Mouse (Mus musculus) kidney, adult 9 months (tissue): ENCODE data around the gene Rbms1.

ENCODE experiments used
- DNase-seq: peaks from one replicate; pipeline ENCODE4 v3.0.0; 2022

The Rbms1 gene

GRCm38 (mm10) chr2:60877543-60878386 lies 85.2 kb downstream of the Rbms1 start:
- DNase-seq = peak; percentile 53

- DNase-seq = no peak
Measured at GRCm38 (mm10) chr2:60876891-60877290, 86.1 kb downstream of the Rbms1 start.

GRCm38 (mm10) chr2:60872095-60872811 lies 90.7 kb downstream of the Rbms1 start:
- no peak for DNase-seq

GRCm38 (mm10) chr2:60871001-60871400 lies 92.0 kb downstream of the Rbms1 start:
- DNase-seq = no peak

GRCm38 (mm10) chr2:60870450-60870849 lies 92.5 kb downstream of the Rbms1 start:
- no peak for DNase-seq

GRCm38 (mm10) chr2:60869001-60869743 lies 93.8 kb downstream of the Rbms1 start:
- DNase-seq = no peak

GRCm38 (mm10) chr2:60868060-60868662 lies 94.8 kb downstream of the Rbms1 start:
- no peak for DNase-seq

- no peak for DNase-seq
Measured at GRCm38 (mm10) chr2:60867304-60867703, 95.7 kb downstream of the Rbms1 start.

- DNase-seq = no peak
Measured at GRCm38 (mm10) chr2:60865869-60866268, 97.1 kb downstream of the Rbms1 start.

- DNase-seq = peak; percentile 70
Measured at GRCm38 (mm10) chr2:60864977-60865376, 98.0 kb downstream of the Rbms1 start.

- DNase-seq = no peak
Measured at GRCm38 (mm10) chr2:60864256-60864795, 98.7 kb downstream of the Rbms1 start.

- peak; percentile 54 for DNase-seq
Measured at GRCm38 (mm10) chr2:60863827-60864226, 99.2 kb downstream of the Rbms1 start.

- no peak for DNase-seq
Measured at GRCm38 (mm10) chr2:60862913-60863711, 99.9 kb downstream of the Rbms1 start.

GRCm38 (mm10) chr2:60858116-60858515 lies 104.9 kb downstream of the Rbms1 start:
- no peak for DNase-seq

- DNase-seq = no peak
Measured at GRCm38 (mm10) chr2:60856097-60856496, 106.9 kb downstream of the Rbms1 start.

- DNase-seq = peak; percentile 73
Measured at GRCm38 (mm10) chr2:60855006-60855405, 108.0 kb downstream of the Rbms1 start.

- no peak for DNase-seq
Measured at GRCm38 (mm10) chr2:60851898-60852297, 111.1 kb downstream of the Rbms1 start.

- no peak for DNase-seq
Measured at GRCm38 (mm10) chr2:60851057-60851718, 111.8 kb downstream of the Rbms1 start.

- no peak for DNase-seq
Measured at GRCm38 (mm10) chr2:60848478-60848877, 114.5 kb downstream of the Rbms1 start.

- DNase-seq = no peak
Measured at GRCm38 (mm10) chr2:60847984-60848383, 115.0 kb downstream of the Rbms1 start.

- no peak for DNase-seq
Measured at GRCm38 (mm10) chr2:60845316-60845894, 117.6 kb downstream of the Rbms1 start.
